8 mouse cellular contexts compared by ENCODE assay signal in the genomic region with DNA sequence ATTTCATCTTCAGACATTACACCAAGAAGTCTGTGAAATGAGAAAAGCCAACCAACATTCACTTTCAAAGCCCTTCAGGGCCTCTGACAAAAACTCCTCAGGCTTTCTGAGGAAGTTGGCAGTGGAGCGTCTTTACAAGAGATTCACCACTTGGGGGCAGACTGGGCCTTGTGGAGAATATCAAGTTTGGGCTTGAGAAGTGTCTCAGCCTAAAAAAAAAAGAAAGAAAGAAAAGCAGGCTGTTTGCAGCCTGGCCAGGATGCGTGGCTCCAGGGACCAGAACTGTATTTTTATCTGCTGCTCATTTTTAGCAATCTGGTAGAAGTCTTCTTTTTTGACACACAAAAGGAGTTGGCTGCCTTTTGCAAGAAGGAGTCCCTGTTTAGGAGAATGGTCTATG.
DNase-seq lines count a peak whose midpoint lies in the region; ATAC-seq lines count a peak whose summit lies in the region.

No protein-coding gene starts in this region.

- ATAC-seq in liver, embryonic 12.5 days, result no peak
- ATAC-seq in embryonic facial prominence, embryonic 14.5 days (ENCODE audit: low read depth), result no peak
- ATAC-seq in hematopoietic stem cell, adult 5-6 weeks (replicated peaks in 1 of 2; ENCODE audit: insufficient read depth in 1 of 2, low FRiP score in 2 of 2, low TSS enrichment in 1 of 2, low read depth in 1 of 2, poor library complexity in 2 of 2, severe bottlenecking in 2 of 2), result peak; percentile 51 to 53; a peak in 2 of 4 replicates

- H3K27ac ChIP-seq in liver, embryonic 12.5 days, result no peak overlapping the region
- H3K27ac ChIP-seq in embryonic facial prominence, embryonic 14.5 days (replicated peaks; ENCODE audit: low read depth, low read length), result no peak overlapping the region

- no peak overlapping the region for H3K4me3 ChIP-seq in liver, embryonic 12.5 days
- H3K4me3 ChIP-seq in embryonic facial prominence, embryonic 14.5 days (ENCODE audit: low read depth, low read length), result no peak overlapping the region

- no peak overlapping the region for H3K9ac ChIP-seq in liver, embryonic 12.5 days
- no peak overlapping the region for H3K9ac ChIP-seq in embryonic facial prominence, embryonic 14.5 days (ENCODE audit: low read depth, low read length)

- intact Hi-C loops in left cerebral cortex, postnatal 14 days (cut with DNase I), result loop anchor here (1.0 to 5.0 kb wide), 2 partner anchors 314 to 653 kb away; no protein-coding TSS in a partner anchor

- H3K27me3 ChIP-seq in liver, embryonic 12.5 days (replicated peaks), result no peaks in the 10 kb centered on the region
- H3K27me3 ChIP-seq in embryonic facial prominence, embryonic 14.5 days (replicated peaks; ENCODE audit: control insufficient read depth, insufficient read depth, low read length), result no peaks in the 10 kb centered on the region

- 4% methylated on average over 2 of the region's 2 CpGs for WGBS in liver, embryonic 12.5 days (ENCODE audit: insufficient replicate concordance)
- 3% methylated on average over 2 of the region's 2 CpGs for WGBS in embryonic facial prominence, embryonic 14.5 days

- H3K36me3 ChIP-seq in liver, embryonic 12.5 days, result no peaks in the 10 kb centered on the region
- no peaks in the 10 kb centered on the region for H3K36me3 ChIP-seq in embryonic facial prominence, embryonic 14.5 days (ENCODE audit: control insufficient read depth, insufficient read depth, low read length)

- no peaks in the 10 kb centered on the region for H3K4me1 ChIP-seq in liver, embryonic 12.5 days
- H3K4me1 ChIP-seq in embryonic facial prominence, embryonic 14.5 days (ENCODE audit: control insufficient read depth, insufficient read depth, low read length), result no peaks in the 10 kb centered on the region

- peak; percentile 40 for DNase-seq in liver
- DNase-seq in adrenal gland, postnatal 14 days, result peak; percentile 73
- DNase-seq in embryonic facial prominence, embryonic 14.5 days (ENCODE audit: low spot score), result peak; percentile 93
- peak; percentile 88 to 91 for DNase-seq in left cerebral cortex, postnatal 14 days (ENCODE audit: low spot score in 2 of 2)
- DNase-seq in ovary, postnatal 10 days (ENCODE audit: low spot score), result peak; percentile 14
- peak; percentile 14 for DNase-seq in yolk sac, embryonic 10.5 days (ENCODE audit: low spot score)

- H3K9me3 ChIP-seq in liver, embryonic 12.5 days (replicated peaks), result no peaks in the 10 kb centered on the region
- peaks cover 8% of the 10 kb centered on the region for H3K9me3 ChIP-seq in embryonic facial prominence, embryonic 14.5 days (ENCODE audit: control insufficient read depth, low read length)

- H3K4me2 ChIP-seq in liver, embryonic 12.5 days, result no peak overlapping the region
- H3K4me2 ChIP-seq in embryonic facial prominence, embryonic 14.5 days (ENCODE audit: low read depth, low read length), result no peak overlapping the region

Comparison
In these comparisons a context has a peak if more than half of its experiments do, and no peak if none do; other contexts are left out.
1. DNase-seq: peak in every context shown above with its lines; median percentile 93 in embryonic facial prominence, embryonic 14.5 days; 90 in left cerebral cortex, postnatal 14 days; 73 in adrenal gland, postnatal 14 days; 40 in liver; 14 in ovary, postnatal 10 days; 14 in yolk sac, embryonic 10.5 days.
2. ATAC-seq: peak in hematopoietic stem cell, adult 5-6 weeks (2 of 2); none in liver, embryonic 12.5 days (single experiment) and embryonic facial prominence, embryonic 14.5 days (single experiment).